Mouse (Mus musculus) embryonic stem cell, embryonic (primary cell): Measurements from ENCODE around the gene Slc16a6.

Source experiments
- CTCF ChIA-PET, 4 experiments: fragments of 300-600 bp in 2 of 4; fragments of 350-600 bp in 2 of 4; sonication (Branson Sonifier 250); formaldehyde crosslinking; loops; one replicate each; lab custom pipeline; 2022; ENCODE audit warnings: inconsistent platforms in 2 of 4; lab: Charles Lee
- POLR2A ChIA-PET, 4 experiments: fragments of 300-600 bp in 2 of 4; fragments of 350-600 bp in 2 of 4; sonication (Branson Sonifier 250); formaldehyde crosslinking; loops; one replicate each; lab custom pipeline; 2022; ENCODE audit warnings: antibody characterized with exemption in 4 of 4, inconsistent platforms in 1 of 4; lab: Charles Lee

Slc16a6 gene

GRCm38 (mm10) chr11:109473171-109474085 lies at the start of gene Slc16a6, which contains the start of gene Arsg:
TSS of gene Slc16a6 (minus strand) at chr11:109473598.
TSS of gene Arsg (plus strand) at chr11:109473374.
- POLR2A ChIA-PET, result interaction anchor here (0.6 to 3.5 kb wide), 11 partner anchors 9 to 1942 kb away, joined by 3 to 27 read pairs (median 3); no protein-coding TSS in a partner anchor

DNA sequence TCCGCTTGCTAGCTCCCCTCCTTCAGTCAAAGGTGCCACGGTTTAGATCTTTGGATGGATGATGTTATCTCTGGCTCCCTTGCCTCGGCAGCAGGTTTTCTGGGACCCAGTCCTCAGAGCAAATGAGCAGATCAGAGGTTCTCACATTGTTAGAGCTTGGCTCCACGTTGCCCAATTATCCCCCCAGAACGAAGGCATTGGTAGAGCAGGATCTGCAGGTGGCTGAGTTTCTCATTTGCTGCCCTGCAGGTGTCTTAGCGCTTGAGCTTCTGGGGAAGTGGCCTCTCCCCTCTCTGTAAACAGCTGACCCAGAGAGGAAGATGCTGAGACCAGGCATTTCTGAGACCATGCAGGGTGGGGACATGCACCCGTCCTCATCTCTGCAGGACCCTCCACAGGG lies 47.6 kb upstream of the Slc16a6 start:
- ChIA-PET CTCF (no interaction called here), POLR2A (interaction anchor here in 1 of 4 experiments (1.1 kb wide), 1 partner anchor 18 kb away, joined by 3 read pairs; no protein-coding TSS in a partner anchor)

More at GRCm38 (mm10) chr11:109473171-109474085, at the start of gene Slc16a6, which contains the start of gene Arsg:
- CTCF ChIA-PET, result interaction anchor here in 1 of 4 experiments (0.6 kb wide), 2 partner anchors 27 to 248 kb away, joined by 3 read pairs; no protein-coding TSS in a partner anchor

- CTCF ChIA-PET, result no interaction called here
- POLR2A ChIA-PET, result no interaction called here
Observed at GRCm38 (mm10) chr11:109517816-109518215, 44.4 kb upstream of the Slc16a6 start.

- ChIA-PET CTCF (no interaction called here), POLR2A (interaction anchor here in 2 of 4 experiments (0.7 kb wide), 2 partner anchors 40 to 269 kb away, joined by 3 read pairs; no protein-coding TSS in a partner anchor)
Observed at GRCm38 (mm10) chr11:109517330-109517729, 43.9 kb upstream of the Slc16a6 start.

DNA sequence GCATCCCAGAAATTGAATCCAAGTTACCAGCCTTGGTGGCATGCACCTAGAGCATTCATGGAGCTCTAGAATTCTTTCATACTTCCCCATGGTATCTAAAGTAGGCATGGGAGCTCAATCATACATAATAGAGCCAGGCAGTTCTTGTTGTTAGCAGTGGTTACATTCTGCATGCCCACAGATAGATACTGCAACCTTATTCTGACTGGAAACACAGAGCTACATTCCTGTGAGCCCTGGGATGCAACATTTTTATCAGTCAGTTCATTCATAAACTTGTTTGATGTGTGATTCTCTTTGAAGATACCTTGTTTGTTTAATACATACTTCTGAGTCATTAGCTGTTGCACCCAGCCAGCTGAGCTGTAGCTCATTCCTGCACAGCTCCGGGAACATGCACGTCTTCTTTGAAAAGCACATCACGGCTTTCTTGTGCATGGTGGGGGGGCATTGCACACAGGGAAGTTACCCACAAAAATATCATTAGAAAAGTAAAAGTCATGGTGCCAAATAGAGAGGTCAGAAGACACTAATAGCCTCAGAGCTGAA lies 40.7 kb upstream of the Slc16a6 start:
- CTCF ChIA-PET, result interaction anchor here in 2 of 4 experiments (0.6 to 0.7 kb wide), 2 partner anchors 12 to 349 kb away, joined by 3 to 6 read pairs; no protein-coding TSS in a partner anchor

DNA sequence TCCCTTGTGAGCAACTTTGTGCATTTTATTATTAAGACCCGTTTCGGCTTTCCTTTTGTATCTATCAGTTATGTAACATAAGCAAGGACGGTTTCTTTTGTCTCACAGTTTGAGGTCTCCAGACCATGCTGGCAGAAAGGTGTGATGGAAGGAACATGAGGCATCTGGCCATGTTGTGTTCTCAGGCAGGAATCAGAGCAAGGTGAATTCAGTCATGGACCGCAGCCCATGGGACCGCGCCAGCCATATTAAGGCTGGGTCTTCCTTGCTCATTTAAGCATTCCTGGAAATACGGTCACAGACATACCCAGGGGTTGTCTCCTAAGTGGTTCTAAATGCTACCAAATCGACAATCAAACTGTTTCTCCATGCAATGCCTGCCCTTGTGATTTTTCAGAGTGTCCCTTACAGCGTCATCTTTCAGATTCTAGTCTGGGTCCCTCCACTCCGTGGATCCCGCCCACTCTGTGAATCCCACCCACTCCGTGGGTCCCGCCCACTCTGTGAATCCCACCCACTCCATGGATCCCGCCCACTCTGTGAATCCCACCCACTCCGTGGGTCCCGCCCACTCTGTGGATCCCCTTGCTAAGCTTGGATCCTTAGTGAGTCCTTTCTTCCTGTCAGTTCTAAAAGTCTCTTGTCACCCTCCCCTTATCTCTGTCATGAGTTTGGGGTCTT lies 39.7 kb upstream of the Slc16a6 start:
- POLR2A ChIA-PET, result interaction anchor here in 1 of 4 experiments (0.6 to 1.3 kb wide), 2 partner anchors 26 to 85 kb away, joined by 3 to 4 read pairs; no protein-coding TSS in a partner anchor
- CTCF ChIA-PET, result no interaction called here

More for the DNA sequence above, 40.7 kb upstream of the Slc16a6 start:
- POLR2A ChIA-PET, result interaction anchor here in 1 of 4 experiments (0.6 to 1.3 kb wide), 2 partner anchors 27 to 84 kb away, joined by 3 to 4 read pairs; no protein-coding TSS in a partner anchor

DNA sequence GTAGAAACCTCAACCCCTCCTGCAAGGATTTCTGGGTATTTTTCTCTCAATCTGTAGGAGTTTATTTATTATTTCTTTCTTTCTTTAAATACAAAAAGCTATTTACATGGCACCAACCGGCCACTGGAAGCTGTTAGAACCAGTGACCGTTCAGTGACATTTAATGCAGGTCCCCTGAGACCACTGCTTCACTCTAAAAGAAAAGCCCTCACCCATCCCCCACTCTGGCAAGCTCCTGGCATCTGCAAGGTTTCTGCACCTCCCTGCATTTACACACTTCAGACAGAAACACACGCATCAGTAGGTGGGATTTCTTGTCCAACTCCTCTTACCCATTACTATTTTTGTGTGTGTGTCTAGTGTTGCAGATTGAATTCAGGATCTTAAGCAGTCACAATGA lies 33.7 kb upstream of the Slc16a6 start:
- ChIA-PET CTCF (interaction anchor here in 1 of 4 experiments (0.5 kb wide), 1 partner anchor 31 kb away, joined by 3 read pairs; no protein-coding TSS in a partner anchor), POLR2A (interaction anchor here in 1 of 4 experiments (1.1 to 1.6 kb wide), 2 partner anchors 9 to 30 kb away, joined by 3 to 5 read pairs; no protein-coding TSS in a partner anchor)

DNA sequence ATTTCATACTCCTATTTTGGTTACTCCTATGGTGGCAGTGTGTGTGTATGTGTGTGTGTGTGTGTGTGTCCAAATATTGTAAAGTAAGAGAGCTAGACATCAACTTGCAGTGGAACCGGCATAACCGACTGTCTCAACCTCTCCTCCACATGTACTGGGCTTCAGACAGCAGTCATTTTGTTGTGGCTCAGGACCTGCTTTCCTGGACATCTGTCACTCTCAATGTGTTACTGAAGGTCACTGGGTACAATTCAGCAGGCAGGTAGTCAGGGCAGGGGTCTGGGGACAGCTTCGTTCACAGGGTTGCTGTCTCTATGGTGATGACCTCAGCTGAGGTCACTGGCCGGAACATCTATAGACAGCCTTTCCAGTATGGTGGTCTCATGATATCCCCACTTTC lies 32.4 kb upstream of the Slc16a6 start:
- CTCF ChIA-PET, result interaction anchor here in 1 of 4 experiments (0.7 kb wide), 1 partner anchor 113 kb away, joined by 3 read pairs; no protein-coding TSS in a partner anchor
- POLR2A ChIA-PET, result interaction anchor here in 2 of 4 experiments (0.6 to 0.8 kb wide), 2 partner anchors 9 to 12 kb away, joined by 3 read pairs; no protein-coding TSS in a partner anchor

- ChIA-PET CTCF (no interaction called here), POLR2A (no interaction called here)
Observed at GRCm38 (mm10) chr11:109504977-109505376, 31.6 kb upstream of the Slc16a6 start.

GRCm38 (mm10) chr11:109500206-109500605 lies 26.8 kb upstream of the Slc16a6 start:
- CTCF ChIA-PET, result interaction anchor here in 3 of 4 experiments (0.6 to 1.5 kb wide), 3 partner anchors 24 to 85 kb away, joined by 3 to 7 read pairs (median 3); no protein-coding TSS in a partner anchor
- POLR2A ChIA-PET, result no interaction called here

GRCm38 (mm10) chr11:109497990-109498389 lies 24.6 kb upstream of the Slc16a6 start:
- POLR2A ChIA-PET, result interaction anchor here in 3 of 4 experiments (0.5 to 1.6 kb wide), 12 partner anchors 9 to 414 kb away, joined by 3 to 11 read pairs (median 4); no protein-coding TSS in a partner anchor

DNA sequence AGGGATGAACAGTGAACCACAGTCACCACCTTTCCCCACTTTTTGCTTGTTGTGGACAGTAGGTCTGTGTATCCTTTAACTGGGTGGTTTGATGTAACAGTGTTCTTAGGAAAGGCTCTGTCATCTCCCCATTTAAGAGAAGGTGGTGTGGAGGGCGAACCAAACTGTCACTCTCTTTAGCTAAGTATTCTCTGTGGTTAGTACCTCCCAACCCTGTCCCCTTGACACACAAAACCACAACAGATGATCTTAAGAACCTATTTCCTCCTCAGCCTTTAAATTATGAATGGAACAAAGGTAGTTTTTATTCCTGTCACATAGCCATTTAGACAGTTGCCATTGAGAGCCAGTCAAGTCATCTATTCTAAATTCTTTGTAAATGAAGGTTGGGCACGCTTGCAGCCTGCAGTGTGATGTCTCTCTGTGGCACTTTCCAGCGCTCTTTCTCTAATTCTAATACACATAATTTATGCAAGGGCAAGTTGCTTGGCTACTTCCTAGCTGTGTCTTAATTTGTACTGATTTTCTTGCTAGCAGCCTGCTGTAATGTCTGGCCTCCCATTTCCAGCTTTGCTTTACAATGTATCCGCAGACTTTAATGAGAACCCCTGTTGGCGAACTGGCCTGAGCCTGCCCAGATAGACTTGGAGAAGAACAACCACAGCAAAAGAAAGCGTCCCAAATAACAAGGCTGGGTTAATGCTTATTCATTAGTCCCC lies 23.8 kb upstream of the Slc16a6 start:
- ChIA-PET CTCF (interaction anchor here in 1 of 4 experiments (1.0 kb wide), 1 partner anchor 13 kb away, joined by 3 read pairs; no protein-coding TSS in a partner anchor), POLR2A (interaction anchor here in 3 of 4 experiments (0.5 to 1.6 kb wide), 11 partner anchors 9 to 415 kb away, joined by 3 to 8 read pairs (median 4); no protein-coding TSS in a partner anchor)

More at GRCm38 (mm10) chr11:109497990-109498389, 24.6 kb upstream of the Slc16a6 start:
- CTCF ChIA-PET, result no interaction called here

DNA sequence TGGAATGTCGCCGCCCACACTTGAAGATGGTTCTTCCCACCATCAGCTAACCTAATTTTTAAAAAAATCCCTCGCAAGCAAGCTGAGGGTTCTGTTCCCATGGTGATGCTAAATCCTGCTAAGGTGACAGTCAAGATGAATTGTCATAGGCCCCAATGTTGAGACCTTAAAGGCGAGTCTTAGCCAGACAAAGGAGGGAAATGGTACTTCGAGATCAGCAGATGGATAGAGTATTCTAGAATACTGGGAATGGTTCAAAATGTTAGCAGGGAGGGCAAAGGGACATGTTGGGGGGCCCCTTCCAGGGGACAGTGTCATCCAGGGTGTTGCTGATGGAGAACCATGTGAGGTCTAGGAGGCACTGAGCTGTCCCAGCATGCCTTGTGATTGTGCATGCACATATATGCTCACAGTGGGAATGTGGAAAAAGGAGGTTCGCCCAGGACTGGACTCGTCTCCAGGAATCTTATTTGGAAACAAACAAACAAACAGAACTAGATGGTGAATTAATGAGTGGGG lies 23.1 kb upstream of the Slc16a6 start:
- CTCF ChIA-PET, result interaction anchor here in 1 of 4 experiments (1.0 kb wide), 1 partner anchor 13 kb away, joined by 3 read pairs; no protein-coding TSS in a partner anchor
- POLR2A ChIA-PET, result interaction anchor here in 3 of 4 experiments (0.6 to 1.3 kb wide), 5 partner anchors 11 to 22 kb away, joined by 3 to 8 read pairs (median 4); no protein-coding TSS in a partner anchor

DNA sequence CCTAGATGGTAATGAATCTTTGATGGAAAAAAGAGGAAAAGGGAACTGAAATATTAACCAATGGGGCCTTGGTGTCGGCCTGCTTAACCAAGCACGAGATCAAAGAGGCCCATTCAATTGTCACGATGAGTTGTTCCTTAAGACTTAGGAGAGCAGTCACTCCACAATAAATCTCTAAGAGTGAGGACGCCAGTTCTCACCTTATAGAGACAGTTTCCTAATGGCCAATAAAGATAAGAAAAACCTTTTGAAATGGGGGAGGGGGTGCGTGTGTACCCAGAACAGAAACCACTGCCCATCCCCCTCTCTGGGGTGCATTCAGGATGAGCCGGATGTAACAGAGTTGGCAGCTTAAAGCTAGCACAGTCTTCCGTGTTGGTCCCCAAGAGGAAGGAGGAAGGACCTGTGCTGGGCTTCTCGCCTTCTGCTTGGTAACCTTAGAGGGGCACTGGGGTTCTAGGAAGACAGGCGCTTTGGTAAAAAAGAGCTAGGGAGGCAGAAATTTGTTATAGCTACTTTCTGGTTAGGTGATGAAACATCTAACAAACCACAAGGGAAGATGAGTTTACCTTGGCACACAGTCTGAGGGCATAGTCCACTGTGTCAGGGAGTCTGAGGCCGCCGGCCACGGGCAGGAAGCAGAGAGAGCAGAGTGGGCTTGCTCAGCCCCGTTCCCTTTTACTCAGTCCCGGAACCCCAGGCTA lies 22.5 kb upstream of the Slc16a6 start:
- ChIA-PET POLR2A (interaction anchor here in 3 of 4 experiments (0.6 to 1.3 kb wide), 6 partner anchors 11 to 21 kb away, joined by 3 to 8 read pairs (median 4); no protein-coding TSS in a partner anchor), CTCF (interaction anchor here in 2 of 4 experiments (0.5 to 1.0 kb wide), 2 partner anchors 14 to 64 kb away, joined by 3 read pairs; no protein-coding TSS in a partner anchor)

GRCm38 (mm10) chr11:109494890-109495770 lies 21.7 kb upstream of the Slc16a6 start:
- ChIA-PET POLR2A (interaction anchor here in 3 of 4 experiments (0.6 to 1.3 kb wide), 5 partner anchors 10 to 20 kb away, joined by 3 to 4 read pairs (median 3); no protein-coding TSS in a partner anchor), CTCF (interaction anchor here in 1 of 4 experiments (0.5 kb wide), 1 partner anchor 63 kb away, joined by 3 read pairs; no protein-coding TSS in a partner anchor)
